Mouse (Mus musculus): ENCODE data around the gene Sox5.

The Sox5 gene

DNA sequence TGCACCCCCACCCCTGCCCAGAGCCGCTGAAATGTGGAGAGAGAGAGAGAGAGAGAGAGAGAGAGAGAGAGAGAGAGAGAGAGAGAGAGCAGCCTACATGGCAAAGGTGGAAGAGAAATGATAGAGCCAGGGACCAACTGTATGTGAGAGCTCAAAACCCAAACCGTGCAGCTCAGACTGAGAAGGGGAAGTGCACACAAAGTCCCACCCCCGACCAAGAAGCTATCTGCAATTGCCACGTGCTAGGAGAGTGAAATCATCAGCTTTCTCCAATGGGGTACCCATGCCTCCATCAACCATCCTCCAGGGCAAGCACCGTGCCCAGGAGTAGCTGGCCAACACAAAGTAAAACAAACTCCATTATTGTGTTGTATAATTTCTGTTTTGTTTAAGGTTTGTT lies 220.1 kb downstream of the Sox5 start:
- DNase-seq = no peak

- no peak for DNase-seq
Measured at GRCm38 (mm10) chr6:144560211-144560610, 221.6 kb downstream of the Sox5 start.

DNA sequence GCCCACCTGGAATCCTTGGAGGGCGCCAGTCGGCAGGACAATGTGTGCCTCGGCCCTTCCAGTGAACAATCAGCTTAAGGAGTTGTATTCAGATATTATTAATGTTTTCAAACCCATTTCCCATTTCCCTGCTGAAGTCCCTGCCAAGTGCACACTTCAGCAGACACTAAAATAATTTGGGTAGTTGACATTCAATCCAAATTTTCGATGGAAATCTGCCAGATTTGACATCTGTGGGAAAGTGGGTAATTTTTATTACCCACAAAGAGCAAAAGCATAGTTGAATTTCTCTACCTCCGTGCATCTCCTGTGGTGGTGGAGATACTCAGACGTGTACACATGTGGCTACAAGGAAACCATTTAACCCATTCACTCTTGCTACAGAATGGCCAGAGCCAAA lies 228.3 kb downstream of the Sox5 start:
- DNase-seq = no peak

DNA sequence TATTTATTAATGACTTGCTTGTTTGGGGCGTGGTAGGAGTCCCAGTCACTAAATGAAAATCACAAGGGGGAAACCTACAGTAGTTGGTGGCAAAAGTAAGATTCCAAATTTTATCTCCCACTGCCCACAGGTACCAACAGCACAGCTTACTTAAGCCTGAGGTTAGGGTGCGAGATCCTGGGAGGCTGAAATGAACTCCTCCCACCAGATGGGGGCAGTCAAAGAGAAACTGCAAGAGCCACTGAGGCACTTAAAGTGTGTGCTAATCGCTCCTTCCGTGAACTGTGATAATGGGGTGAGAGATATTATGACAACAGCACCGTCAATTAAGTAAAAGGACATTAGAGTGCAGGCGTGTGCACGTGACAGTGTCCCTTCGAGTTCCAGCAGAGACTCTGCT lies 232.8 kb downstream of the Sox5 start:
- no peak for DNase-seq

DNA sequence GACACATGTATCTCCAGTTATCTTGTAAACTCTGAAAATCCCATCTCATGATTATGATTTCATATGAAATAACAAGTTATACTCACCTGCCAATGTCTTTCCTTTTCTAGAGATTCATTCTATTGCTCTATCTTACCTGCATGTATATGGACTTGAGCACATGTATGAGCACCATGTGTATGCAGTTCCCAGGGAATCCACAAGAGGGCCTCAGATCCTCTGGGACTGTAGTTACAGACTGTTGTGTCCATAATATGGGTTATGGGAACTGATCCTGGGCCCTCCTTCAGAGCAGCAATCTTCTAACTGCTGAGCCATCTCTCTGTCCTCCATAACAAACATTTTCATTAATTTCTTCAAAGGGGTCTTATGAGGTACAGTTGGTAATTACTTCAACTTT lies 234.6 kb downstream of the Sox5 start:
- DNase-seq = no peak

DNA sequence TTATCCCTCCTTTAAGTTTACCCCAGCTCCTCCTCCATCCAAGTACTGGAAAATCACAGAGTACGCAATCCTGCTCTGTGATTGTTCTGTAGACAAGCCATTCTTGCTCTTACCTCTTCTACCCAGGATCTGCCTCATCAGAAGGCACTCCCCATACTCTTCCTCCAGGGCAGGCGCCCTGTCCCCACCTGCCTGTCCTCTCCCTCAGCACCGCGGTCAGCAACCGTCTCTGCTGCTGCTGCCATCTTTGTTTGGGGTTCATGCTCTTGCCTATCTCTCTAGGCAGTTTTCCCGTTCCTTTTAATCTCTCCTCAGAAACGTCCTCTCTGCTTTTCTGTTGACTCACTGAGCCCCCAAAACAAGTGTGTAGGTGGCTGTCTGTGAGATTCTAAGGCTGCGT lies 236.2 kb downstream of the Sox5 start:
- DNase-seq = no peak

DNA sequence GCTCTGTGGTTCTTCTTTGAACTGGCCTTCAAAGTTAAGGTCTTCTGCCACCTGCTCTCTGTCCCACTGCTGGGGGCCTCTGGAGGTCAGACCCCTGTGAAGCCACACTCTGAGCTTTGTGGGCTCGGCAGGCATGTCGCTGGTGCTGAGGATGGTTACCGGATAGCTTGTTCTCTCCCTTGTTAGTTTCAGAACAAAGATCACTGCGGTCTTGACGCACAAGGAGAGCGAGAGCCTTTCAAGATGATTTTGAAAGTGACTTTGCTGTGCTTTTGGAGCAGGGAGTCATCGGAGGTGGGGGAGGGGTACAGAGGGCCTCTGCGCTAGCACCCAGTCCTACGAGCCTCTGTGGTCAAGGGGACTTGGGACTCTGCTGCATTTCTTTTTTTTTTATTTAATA lies 240.5 kb downstream of the Sox5 start:
- DNase-seq = no peak

GRCm38 (mm10) chr6:144539439-144540192 lies 242.2 kb downstream of the Sox5 start:
- DNase-seq = no peak

DNA sequence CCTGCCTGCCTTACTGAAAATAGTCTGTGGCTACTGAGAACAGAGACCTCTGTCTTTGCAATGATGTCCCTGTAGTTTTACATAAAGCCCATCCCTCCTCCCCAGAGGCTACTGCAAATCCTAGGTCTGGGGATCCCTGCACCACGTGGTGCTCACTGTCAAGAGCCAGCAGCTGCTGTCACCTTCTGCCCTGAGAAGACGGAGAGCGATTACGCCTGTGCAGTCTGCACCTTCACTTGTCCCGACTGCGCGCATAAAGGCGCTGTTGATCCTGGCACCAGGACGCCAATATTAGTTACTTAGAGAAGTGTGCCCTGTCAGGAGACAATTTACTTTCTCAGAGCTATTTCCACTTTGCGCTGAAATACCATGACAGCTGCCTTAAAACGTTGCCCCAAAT lies 258.3 kb downstream of the Sox5 start:
- no peak for DNase-seq

DNA sequence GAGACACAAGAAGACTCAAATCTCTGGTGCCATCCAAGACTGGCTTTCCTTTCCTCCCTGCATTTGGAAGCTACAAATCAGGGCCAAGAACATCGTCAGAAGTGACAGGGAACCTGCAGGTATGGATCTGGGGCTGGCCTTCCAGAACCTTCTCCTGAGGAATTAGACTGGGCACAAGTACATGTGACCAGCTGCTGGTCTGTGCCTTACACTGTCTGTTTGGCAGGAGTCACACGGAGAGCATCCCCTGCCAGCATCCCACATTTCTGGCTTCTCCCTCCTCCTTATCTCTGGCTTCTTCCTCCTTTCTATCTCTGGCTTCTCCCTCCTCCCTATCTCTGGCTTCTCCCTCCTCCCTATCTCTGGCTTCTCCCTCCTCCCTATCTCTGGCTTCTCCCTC lies 263.0 kb downstream of the Sox5 start:
- DNase-seq = no peak

- DNase-seq = no peak
Measured at GRCm38 (mm10) chr6:144515905-144516304, 265.9 kb downstream of the Sox5 start.

DNA sequence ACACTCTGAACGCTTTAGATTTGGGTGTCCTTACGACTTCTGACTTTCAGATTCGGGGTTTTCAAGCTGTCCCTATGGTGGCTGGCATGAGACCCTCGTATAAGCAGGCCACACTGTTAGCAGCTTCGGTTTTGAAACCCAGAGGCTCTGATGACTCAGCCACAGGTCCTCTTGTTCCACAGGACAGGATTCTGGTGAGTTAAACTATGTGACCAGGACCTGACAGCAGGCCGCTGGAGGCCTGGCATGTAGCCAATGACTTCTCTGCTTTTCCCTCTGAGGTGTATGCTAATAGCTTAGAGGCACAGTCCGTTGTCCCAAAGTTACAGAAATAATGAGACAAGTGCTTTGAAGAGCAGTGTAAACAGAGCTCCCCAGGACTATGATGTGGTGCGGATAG lies 268.0 kb downstream of the Sox5 start:
- no peak for DNase-seq

DNA sequence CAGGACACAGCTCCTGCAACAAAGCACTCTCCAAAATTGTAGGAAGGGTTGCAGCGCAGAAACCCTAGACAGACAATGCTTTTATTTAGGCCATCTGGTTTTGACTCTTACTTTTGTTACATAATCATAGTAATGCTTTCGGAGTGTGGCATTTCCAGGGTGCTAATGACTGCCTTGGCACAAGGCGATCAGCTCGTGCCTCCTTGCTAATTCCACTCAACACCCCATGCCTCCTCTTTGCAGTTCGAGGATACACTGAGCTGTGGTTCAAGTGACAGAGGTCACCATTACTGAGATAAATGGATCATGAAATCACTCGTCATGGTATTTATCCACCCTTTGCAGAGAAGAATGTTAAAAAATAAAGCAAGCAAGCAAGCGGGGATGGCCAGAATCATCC lies 269.9 kb downstream of the Sox5 start:
- DNase-seq = no peak

DNA sequence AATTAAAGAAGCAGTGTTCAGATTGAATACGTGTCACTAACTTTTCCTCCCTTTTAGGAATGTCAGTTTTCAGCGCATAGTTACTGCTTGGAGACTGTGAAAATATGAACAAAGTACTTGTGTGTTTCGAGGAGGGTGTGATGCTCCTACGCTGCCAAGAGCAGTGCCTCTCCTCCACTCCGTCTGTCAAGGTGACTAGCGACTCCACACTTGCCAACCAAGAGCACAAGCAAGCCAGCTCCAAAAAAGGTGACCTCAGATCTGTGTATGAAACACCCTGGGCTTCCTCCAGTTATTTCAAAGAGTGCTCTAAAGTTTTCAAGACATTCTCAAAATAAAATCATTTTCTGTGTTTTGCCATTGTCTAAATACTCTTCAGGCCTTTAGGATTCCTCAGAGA lies 271.6 kb downstream of the Sox5 start:
- DNase-seq = no peak

GRCm38 (mm10) chr6:144504197-144504551 lies 277.6 kb downstream of the Sox5 start:
- DNase-seq = no peak

GRCm38 (mm10) chr6:144503399-144504196 lies 278.2 kb downstream of the Sox5 start:
- no peak for DNase-seq

DNA sequence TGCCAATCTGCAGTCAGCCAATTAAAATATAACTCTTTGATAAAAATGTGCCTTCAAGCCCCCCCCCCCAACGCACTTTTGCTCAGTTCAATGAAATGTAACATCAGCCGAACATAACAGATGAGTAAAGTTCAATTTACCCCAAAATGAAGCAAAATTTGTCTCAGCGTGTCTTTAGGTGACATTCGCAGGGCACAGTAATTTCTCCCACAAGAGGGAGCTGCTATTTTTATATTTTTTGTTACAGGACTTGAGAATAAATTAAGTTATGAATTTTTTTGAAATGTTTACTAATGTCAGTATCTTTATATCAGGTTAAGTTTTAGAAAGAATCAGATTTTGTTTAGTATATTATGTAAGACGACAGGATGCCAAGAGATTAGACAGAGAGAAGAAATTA lies 280.3 kb downstream of the Sox5 start:
- no peak for DNase-seq

- no peak for DNase-seq
Measured at GRCm38 (mm10) chr6:144498177-144498576, 283.6 kb downstream of the Sox5 start.

DNA sequence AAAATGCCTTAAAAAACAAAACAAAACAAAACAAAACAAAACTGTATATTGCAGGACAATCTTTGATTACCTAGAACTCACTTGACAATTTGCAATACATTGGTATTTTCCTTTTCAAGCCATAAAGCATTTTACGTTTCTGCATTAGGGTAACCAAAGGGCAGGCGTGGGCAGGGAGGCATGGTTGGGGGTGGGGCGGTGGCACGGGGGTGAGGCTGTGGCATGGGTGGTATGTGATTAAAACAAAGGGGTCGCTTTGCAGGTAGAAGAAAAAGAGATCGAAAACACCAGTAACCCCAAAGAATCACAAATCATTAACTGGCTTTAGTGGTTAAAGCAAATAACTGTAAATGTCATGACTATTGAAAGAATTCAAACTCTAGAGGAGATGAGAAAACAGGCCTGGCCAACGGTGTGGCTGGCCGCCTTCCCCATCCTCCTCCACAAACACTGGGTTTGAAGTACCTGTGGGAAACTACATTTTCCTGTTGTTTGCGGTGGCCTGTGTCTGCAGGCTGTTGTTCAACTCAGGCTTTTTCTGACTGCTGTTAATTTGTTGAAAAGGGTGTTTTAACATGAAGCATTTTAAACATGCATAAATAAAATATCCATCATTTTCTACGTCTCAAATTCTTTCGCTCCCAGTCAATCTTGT lies 289.9 kb downstream of the Sox5 start:
- no peak for DNase-seq

- no peak for DNase-seq
Measured at GRCm38 (mm10) chr6:144490896-144491295, 290.9 kb downstream of the Sox5 start.

- no peak for DNase-seq
Measured at GRCm38 (mm10) chr6:144485578-144485977, 296.2 kb downstream of the Sox5 start.

GRCm38 (mm10) chr6:144483166-144483565 lies 298.6 kb downstream of the Sox5 start:
- no peak for DNase-seq

DNA sequence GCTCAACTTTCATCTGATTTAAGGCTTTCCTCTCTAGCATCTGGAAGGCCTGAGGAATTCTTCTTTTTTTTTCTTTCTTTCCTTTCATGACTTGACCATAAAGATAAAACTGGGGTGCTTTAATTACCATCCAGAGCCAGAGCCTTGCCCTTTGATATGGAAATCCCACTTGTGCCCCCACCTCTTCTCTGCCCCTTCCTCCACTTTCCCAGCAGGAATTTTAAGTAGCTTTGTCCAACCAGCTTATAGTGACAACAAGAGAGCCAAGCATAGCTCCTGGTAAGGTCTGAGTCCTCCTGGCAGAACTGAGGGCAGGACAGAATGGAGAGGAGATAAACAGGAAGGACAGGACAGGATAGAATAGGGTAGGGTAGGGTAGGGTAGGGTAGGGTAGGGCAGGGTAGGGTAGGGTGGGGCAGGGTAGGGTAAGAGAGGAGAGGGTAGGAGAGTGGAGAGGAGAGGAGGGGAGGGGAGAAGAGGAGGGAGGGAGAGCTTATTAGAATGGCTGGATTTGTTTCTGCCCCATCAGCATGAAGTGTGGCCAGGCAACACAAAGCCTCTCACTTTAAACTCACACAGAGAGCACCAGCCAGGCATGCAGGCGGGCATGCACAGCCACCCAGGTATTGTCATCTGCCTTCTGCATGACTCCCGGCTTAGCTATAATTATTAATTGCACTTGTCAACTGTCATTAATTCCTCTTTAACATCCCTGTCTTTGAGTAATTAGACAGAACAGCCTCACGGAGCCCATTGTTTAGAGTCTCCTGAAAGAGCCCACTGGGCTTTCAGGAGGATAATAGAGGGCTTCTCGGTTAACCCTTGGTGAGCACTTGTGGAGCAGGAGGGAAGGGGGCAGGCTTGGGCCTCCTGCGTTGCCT lies 300.9 kb downstream of the Sox5 start:
- no peak for DNase-seq
